Mouse (Mus musculus): ENCODE measurements around the gene Paxx. TPM values are rescaled to one million over a fixed set of nuclear protein-coding genes. Genes with fewer than 3 reads are reported as not detected.

Paxx gene
- polyA plus RNA-seq, 1 experiment from 2014 or later = 83.3 TPM

GRCm38 (mm10) chr2:25450853-25451647 is 9.8 kb downstream of the Paxx start:
- no peak for DNase-seq (ENCODE audit: low spot score)

GRCm38 (mm10) chr2:25442682-25443081 is 18.2 kb downstream of the Paxx start:
- no peak for DNase-seq (ENCODE audit: low spot score)

DNA sequence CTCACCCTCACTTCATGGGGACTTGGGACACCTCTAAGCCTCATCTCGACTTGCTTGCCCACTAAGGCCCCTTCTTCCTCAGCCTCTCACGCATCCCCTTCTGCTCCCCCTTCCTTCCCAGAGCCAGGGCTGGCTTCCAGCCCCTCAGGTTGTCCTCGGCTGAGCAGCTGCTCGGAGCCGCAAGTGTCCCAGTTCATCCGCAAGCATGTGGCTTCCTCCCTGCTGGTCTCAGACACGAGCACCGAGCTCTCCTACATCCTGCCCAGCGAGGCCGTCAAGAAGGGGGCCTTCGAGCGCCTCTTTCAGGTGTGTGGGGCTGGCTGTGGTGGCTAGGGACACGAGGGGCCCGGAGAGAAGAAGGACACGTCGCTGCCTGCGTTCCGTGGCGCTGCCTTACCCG is 19.8 kb downstream of the Paxx start:
- DNase-seq (ENCODE audit: low spot score) = no peak

GRCm38 (mm10) chr2:25436286-25436820 is 24.5 kb downstream of the Paxx start:
- no peak for DNase-seq (ENCODE audit: low spot score)

- DNase-seq (ENCODE audit: low spot score) = no peak
Observed at GRCm38 (mm10) chr2:25434292-25434691, 26.6 kb downstream of the Paxx start.

GRCm38 (mm10) chr2:25433101-25433500 is 27.8 kb downstream of the Paxx start:
- no peak for DNase-seq (ENCODE audit: low spot score)

GRCm38 (mm10) chr2:25432326-25433098 is 28.4 kb downstream of the Paxx start:
- no peak for DNase-seq (ENCODE audit: low spot score)

GRCm38 (mm10) chr2:25431308-25431855 is 29.5 kb downstream of the Paxx start:
- DNase-seq (ENCODE audit: low spot score) = no peak

- DNase-seq (ENCODE audit: low spot score) = no peak
Observed at GRCm38 (mm10) chr2:25430395-25431233, 30.3 kb downstream of the Paxx start.

- no peak for DNase-seq (ENCODE audit: low spot score)
Observed at GRCm38 (mm10) chr2:25429435-25430180, 31.3 kb downstream of the Paxx start.

- DNase-seq (ENCODE audit: low spot score) = peak; percentile 93
Observed at GRCm38 (mm10) chr2:25428442-25429236, 32.3 kb downstream of the Paxx start, which contains the start of gene Abca2. Abca2 (plus strand) TSS chr2:25428703.

DNA sequence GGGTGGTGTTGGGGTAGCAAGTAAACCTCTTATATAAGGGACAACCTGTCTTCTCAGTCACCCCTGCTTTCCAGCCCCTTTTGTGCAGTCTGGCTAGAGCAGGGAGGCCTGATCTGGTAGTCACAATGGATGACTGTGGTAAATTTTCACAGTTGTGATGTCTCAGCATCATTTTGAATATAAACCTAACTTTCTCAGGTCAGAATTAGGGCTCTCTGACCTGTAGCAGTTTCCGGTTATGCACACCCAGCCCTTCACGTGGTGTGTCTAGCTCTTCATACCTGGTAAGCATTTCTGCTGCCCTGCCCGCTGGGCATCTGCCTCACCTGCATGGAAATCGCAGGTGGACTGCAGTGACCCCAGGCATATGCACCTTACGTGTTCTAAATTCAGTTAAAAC is 33.6 kb downstream of the Paxx start:
- DNase-seq (ENCODE audit: low spot score) = no peak

DNA sequence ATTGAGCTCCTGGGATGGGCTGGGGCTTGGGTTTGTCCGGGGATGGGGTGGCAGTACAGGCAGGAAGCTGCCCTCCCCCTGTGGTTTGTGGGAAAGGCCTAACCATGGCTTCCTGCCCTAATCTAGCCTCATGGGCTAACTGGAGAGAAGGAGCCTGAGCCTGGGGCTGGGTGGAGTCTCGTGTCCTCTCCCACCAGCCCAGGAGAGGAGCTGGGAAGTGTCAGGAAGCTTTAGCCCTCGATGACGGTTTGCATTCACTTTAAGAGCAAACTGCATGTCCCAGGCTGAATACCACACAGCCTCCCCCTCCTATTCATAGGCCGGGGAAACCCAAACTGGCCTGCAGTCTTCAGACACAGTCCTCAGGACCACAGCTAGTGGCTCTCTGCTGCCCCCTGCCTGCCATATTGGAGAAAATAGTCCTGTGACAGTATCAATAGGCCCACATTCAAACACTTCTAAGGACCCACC is 34.1 kb downstream of the Paxx start:
- peak; percentile 75 for DNase-seq (ENCODE audit: low spot score)

GRCm38 (mm10) chr2:25425481-25425880 is 35.4 kb downstream of the Paxx start:
- no peak for DNase-seq (ENCODE audit: low spot score)

- no peak for DNase-seq (ENCODE audit: low spot score)
Observed at GRCm38 (mm10) chr2:25423626-25424025, 37.3 kb downstream of the Paxx start.

DNA sequence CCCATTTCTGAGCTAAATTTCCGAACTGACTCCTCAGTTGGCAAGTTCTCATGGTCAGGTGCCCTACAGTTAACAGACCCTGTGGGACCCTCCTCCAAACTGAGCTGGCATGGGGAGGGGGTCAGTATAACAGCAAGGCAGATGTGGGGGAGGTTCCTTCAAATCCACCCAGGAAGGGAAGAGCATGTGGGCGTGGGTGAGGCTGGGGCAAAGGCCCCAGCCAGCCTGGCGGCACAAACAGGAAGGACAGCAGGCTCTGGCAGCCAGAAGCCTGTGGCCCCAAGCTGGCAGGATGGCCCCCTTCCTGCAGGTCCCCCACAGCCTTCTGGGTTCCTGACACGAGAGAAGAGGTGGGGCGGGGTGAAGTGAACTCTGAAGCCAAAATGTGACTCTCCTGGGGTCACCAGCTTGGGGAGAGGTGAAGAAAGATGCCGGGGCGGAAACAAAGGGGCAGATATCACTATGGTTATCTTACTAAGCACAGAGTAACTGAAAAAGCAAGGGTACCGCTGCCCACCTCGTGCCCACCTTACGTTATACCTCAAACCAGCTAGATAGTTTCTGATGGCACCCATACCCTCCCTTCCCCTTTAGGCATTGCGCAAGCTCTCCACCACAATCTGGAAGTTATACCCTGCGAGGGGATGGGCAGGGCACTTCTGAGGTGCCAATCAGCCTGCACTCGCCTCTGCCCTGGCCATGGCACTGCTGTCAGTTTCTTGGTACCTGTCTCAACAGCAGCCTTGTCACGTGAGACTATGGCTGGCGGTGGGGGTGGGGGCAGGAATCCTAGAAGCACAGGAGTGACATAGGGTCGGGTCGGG is 38.1 kb downstream of the Paxx start, which contains the start of gene Fut7:
Gene Fut7 (plus strand): TSS at position 681 of the 824 bp plus-strand sequence.
- DNase-seq (ENCODE audit: low spot score) = peak; percentile 60

- peak; percentile 75 for DNase-seq (ENCODE audit: low spot score)
Observed at GRCm38 (mm10) chr2:25421896-25422295, 39.0 kb downstream of the Paxx start.

DNA sequence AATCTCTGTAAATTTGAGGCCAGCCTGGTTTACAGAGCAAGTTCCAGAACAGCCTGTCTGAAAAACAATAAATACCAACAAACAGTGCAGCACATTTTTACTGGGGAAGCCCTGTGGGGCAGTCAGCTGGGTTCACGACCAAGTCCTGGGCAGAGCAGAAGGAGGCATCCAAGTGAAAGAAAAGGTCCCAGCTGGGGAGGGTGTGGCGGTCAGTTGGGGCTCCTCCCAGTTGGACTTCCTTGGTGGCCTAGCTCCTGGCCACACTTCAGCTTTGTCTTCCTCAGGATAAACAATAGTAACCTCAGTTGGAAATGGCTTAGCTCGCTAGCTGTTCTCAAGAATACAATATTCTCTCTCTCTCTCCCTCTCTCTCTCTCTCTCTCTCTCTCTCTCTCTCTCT is 43.5 kb downstream of the Paxx start:
- DNase-seq (ENCODE audit: low spot score) = no peak
